Mouse (Mus musculus): ENCODE results near the gene Lrrc27.
A peak's percentile ranks its signal among the peaks of the same experiment; 100 is the strongest.

The Lrrc27 gene

DNA sequence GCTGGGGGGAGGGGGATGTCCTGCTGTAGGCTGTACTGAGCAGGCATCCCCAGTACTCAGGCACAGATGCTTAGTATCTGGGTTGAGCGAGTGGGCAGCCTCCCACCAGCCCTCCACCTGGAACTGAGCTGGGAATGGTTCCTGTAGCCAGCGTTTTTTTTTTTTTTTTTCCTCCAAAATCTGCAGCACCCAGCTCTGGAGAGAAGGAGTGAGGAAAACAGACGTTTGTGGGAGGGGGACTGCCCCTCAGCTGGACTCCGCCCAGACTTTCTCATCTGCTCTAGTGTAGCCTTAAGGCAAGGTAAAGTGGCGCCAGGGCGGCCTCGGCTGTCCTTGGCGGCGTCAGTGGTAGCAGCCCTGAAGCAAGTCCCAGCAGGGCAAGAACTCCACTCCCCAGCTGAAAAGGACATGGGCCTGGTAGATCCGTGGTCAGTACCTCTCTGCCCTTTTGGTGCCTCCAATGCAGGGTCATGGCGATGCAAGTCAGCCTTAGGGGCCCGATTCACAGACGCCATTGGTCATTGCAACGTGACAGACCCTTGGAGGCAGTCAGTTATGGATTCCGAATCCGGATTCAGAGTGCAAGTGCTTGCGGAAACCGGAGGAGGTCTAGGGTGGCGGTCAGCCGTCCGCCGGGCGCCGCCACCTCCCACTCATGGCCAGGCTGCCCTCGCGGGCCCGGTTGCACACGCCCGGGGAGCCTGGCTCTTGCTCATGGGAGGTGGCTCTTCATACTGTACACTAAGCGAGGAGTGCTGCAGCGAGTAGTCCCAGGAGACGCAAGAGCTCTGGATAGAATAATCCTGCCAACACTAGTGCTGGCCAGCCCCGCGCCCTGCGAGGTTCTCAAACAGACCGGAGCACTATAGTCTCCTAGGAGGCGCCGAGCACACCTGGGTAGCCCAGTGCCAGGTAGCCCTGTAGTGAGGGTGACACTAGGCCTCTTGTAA, 34.4 kb downstream of the Lrrc27 start:
- peak; percentile 41 to 52 for DNase-seq

DNA sequence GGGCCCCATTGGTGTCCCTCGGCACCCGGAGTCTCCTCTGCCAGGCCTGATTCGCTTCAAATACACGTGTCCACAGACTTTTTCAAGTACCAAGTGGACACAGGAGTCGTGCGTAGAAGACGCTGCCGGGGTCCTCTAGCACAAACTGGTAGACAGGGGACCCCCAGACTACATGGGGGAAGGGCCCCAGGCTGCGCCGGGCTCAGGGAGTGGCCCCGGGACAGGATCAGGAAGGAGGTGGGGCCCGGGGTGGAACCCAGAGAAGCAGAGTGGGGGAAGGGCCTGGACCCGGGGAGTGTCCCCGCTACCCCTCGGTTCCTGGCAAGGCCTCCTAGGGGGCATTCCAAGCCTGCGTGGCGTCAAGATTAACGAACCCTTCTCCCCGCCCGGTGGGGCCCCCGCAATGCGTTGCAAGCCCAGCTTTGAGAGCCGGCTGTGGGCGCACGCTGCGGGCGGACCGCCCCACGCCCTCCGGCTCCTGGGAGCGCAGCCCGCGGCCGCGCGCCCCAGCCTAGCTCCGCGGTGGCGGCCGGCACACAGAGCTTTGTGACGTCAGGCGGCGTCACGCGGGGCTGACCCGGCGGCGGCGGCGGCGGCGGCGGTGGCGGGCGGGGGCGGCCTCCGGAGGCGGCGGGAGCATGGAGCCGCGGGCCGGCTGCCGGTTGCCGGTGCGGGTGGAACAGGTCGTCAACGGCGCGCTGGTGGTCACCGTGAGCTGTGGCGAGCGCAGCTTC, 35.3 kb downstream of the Lrrc27 start, which contains the start of gene Pwwp2b:
Gene Pwwp2b (plus strand): TSS at position 602 of the 734 bp plus-strand sequence.
- peak; percentile 64 to 72 for DNase-seq

DNA sequence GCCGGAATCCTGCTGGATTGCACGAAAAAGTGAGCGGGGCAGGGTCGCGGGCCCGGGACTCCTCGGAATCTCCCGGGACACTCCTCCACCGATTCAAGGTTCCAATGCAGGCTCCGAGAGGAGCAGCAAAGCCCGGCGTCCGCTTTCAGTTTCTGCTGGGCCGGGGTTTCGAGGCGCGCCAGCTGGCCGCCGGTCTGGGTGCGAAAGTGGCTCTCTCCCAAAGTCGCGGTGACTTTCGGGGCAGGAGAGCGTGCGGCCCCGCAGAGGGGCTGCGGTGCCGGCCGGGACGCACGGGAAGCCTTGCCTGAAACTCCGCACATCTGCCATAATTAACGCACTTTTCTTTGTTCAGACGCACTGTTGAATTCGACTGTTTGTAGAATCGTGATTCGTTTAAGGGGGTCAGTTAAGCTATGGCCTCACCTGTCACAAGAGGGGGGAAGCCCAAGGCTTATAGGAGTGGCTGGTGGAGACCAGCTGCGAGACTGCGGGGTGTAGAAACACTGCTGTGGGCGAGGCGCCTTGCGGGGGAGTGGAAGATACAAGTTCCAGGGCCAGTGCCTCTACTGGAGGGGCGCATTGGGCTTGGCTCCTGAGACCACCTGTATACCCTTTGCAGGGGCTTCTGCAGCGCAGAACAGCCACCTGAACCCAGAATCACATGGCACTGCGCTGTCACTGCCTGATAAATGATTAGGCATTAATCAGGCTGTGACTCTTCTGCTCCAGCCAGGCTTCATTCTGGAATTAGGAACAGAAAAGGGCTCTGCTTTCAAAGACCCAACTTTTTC, 36.0 kb downstream of the Lrrc27 start:
- DNase-seq, result no peak

DNA sequence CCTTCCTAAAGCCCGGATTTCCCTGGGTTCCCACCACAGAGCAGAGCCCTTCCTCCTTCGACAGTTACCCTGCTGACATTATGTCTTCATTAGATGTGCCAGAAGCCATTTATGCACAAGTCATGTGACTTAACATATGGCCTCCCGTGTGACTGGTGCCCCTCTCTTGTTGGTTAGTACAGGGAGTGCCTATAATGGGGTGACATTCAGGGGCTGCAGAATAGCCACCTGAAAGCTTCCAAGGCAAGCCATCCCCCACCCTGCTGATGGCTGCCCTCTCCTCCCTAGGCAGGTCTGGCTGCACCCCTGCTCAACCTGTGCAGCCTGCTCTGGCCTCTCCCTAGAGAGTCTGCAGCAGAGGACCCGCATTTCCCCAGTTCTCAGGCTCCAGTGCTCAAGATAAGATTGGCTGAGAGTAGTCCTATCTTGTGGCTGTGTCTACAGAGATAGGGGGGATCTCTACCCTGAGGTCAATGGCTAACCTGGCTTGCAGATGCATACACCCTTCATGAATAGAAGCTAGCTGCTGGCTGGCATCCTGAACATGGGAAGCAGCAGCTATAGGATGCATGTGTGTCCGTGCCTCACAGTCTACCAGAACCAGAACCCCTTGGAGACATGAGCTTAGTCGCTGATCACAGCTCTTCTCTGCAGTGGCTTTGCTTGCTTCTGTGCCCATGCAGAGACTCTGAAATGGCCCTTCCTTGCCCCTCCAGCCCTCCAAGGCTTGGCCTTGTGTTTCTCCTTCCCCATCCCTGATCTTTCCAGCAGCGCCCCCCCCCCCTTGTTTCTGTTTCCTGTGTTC, 36.8 kb downstream of the Lrrc27 start:
- DNase-seq, result no peak

DNA sequence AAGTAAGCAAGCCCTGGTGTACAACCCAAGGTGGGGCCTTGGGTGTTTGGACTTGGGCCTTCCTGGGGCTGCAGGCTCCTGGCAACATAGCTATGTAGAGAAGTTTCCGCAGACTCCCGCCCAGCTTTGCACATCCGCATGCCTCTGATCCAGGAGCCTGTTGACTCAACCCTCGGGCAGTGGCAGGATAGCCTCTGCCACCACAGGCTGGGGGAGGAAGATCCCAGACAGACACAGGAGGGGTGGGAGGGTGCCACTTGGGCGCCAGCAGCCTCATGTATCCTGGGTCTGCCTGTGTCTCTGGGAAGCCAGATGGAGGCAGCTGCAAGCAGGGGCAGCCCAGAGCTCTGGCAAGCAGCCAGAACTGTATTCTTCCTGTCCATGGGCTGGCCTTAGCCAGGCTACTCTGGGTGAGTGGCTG, 39.1 kb downstream of the Lrrc27 start:
- DNase-seq, result peak; percentile 50 to 55

DNA sequence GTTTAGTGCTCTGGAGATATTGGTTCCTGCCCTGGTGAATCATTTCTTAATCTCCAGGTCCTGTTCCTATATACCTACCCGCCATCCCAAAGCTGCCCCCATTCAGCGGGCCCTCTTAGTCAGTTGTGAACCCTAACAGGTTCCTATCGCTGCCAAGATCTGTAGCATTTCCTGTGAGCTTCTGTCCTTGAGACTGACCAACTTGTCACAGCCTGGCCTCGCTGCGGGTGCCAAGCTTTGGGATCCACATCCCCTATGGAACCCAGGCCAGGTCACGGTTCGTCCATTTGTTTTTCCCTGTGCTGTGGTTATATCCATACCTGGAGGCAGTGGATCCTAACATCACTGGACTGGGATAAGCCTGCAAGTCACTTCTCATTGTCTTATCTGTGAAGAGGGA, 39.8 kb downstream of the Lrrc27 start:
- DNase-seq, result no peak

DNA sequence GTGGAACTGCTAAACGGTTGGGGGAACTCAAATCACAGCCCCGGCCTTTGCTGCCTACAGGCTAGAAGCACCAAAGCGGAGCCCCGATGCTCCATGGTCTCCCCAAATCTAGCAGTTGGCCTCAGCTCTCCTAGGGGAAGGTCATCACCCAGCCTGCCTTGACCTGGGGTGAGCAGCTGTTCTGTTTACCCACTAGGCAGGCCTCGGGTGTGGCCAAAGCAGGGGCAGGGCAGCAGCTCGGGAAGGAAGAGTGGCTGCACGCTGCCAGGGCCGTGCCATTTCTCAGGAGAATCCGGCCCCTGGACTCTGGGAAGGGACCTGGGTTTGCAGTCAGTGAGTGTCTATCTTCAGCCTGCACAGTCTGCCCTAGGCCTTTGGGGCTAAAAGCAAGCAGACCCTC, 40.2 kb downstream of the Lrrc27 start:
- DNase-seq, result no peak

DNA sequence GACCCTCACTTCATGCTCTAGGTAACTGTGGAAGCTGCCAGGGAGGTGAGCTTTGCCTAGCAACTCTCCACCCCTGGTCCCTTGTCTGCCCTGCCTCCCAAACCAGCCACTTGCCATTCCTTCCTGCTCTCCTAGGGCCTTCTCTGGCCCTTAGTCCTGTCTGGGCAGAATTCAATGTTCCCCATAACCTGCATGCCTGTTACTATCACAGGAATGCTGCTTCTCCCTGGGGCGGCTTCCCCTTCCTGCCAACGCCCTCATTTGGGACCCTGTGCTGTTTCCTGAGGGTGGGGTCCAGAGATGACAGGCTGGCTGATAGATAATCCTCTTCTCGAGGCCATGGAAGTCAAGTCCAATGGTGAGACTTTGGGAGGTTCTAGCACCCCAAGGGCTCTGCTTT, 40.7 kb downstream of the Lrrc27 start:
- no peak for DNase-seq

DNA sequence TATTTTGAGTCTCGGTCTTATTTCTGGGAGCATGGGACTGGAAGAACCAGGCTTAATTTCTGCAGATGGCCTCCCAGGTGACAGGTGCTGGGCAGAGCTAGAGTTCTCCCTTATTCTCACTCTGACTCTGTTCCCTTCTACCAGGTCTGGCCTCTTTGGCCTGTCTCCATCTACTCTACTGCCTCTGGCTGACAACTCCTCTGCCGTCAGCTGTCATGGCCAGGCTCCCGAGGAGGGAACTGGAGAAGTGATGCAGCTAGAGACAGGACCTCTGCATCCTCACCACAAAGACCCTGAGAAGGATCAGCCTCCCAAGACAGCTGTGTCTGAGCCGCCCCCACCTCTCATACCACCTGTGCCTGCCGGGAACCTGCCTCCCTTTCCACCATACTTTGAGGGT, 41.8 kb downstream of the Lrrc27 start:
- DNase-seq, result no peak

DNA sequence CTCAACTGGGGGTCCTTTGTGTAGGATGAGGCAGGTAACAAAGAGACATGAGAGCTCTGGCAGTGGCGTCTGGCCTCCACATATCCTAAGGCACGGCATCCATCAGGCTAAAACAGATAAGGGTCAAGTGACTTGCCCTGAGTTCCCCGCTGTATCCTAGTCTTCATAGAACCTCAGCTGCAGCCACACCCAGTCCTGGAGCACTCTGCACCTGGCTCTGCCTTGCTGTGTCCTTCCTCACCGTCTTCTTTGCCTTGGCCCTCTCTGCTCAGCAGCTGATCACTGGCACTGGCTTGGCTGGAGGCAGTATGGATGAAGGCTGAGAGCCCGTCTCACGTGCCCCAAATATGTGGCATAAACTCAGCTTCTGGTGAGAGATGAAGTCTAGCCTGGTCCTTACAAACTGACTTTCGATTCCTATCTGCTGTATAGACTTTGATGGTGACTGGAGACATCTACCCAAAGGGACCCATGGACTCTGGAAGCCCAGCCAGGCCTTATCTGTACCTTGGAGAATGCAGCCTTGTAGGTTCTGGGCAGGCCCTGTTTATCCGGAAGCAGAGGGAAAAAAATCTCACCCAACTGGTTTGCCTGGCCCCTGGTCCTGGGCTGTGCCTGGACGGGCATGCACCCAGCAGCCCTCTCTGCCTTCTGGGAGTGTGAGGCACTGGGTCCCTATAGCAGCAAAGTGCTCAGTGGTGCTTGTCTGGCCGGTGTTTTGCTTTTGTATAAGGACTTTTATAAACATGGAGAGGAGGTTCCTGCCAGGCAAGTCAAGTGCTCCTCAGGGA, 45.2 kb downstream of the Lrrc27 start:
- peak; percentile 71 to 81 for DNase-seq

DNA sequence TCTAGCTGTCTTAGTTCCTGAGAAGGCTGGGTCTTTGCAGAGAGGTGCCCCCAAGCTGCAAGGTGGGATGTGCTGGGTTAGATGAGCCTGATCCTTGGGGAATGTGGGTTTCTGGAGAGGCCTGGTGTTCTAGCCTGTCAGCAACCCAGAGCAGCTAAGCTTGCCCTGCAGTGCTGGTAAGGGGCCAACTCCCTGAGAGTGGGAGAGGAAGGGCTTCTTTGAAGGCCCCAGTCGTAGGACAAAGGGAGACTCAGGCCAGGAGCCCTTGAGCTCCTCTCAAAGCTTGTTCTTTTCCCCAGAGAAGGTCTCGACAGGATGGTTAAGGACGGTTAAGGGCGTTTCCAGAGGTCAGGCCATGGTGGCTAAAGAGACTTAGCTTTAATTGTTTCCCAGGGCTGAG, 51.5 kb downstream of the Lrrc27 start:
- no peak for DNase-seq

DNA sequence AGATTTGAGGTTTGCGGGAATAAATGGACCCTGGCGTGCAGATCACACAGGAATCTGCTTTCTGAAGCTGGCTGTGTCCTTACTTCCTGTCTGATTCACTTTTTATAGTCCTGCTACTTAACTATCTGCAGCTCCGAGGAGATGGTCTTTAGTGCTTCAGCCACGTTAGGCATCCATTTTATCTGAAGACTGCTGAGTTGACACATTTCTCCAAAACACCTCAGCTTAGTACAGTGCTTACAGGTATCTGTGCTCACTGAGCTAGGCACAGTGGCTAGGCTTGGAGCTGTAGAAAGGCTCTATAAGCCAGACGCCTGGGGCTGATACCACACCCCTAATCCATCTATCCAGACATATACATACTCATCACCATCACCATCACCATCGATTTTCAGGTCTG, 52.8 kb downstream of the Lrrc27 start:
- DNase-seq, result no peak

DNA sequence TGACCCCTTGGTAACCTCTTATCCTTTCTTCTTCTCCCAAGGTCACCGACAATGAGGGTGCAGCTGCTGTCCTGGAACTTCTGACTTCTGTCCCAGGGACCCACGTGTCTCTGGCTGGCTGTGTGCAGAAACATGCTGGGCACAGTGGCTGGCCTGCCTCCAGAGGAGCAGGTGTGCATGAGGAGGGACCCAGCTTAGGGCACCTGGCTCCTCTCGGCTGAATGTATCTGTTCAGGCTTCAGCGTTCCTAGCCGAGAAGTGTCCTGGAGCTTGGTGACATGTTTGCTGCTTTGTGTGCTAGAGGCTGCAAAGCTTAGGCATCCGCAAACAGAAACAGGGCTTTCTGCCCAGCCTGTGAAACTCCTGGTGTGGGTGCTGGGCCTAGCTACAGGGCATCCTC, 53.6 kb downstream of the Lrrc27 start:
- DNase-seq, result no peak

DNA sequence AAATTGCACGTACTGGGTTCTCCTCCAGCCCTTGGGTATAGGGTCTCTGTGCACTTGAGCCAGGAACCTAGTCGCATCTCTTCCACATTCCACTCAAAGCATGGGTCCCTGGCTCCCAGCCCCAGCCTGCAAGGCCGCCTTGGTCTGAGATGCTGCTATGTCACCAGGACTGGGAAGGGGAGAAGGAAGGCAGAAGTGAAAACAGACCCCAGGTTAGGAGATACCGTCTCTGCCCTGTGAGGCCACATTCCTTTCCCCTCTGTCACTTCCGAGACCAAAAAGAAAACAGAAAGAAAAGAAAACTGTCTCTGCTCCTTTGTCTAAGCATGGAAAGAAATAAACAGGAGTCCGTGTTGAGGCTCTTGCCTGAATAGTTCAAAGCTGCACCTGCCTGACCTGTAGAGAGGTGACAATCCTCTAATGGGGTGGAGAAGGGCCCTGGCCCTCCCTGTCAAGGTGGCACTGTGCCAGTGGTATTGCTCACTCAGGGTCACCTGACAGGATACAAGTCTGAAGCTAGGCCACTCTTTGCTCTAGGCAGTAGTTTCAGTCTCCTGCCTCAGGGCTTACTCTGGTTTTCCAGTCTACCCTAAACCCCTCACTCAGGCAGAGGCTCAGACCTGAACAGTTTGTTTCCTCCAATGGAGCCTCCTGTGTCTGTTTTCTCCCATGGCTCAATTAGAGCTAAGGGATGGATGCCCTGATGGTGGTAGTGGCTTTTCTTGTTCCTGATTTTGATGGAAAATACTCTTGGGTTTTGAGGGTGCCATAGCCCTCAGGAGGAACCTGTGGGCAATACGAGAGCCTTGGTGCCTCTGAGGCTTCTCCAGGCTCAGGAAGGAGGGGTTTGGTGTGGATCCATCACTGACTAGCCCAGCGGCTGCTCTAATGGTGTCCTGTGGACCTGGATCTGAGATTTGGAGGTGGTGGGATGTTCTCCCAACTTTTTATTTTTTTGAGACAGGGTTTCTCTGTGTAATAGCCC, 54.4 kb downstream of the Lrrc27 start:
- no peak for DNase-seq

DNA sequence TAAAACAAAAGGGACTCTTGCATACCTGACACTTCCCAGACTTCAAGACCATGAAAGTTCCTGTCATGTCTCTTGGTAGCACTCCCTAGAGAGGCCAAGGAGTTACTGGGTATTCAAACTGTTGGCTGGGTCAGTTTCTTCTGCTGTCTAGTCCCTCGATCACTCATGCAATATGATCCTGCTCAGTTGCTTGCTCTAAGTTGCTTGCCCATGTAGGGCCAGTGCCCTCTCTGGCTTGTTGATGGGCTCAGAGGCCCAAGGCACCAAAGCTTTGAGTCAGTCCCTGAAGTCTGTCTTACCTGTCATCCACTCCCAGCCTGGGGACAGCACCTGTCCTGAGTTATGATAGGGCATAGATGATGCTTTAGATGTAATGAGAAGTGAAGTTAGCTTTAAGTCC, 58.0 kb downstream of the Lrrc27 start:
- no peak for DNase-seq

DNA sequence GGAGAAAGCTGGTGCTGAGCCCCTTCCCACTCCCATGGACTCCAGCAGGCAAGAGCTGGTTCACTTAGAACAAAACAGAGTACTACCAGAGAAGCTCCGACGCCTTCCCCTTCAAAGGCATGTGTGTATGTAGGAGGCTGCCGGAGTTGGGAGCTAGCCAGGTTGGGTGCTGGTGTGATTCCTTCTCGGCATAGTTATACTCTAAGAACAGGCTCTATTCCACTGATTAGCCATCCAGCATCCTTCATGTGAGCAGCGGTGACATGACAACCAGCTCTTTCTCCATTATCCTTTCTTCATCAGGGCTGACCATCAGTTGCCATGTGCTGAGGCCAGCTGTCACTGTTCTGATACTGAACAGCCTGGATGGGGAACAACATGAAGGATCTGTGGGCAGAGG, 59.1 kb downstream of the Lrrc27 start:
- no peak for DNase-seq

DNA sequence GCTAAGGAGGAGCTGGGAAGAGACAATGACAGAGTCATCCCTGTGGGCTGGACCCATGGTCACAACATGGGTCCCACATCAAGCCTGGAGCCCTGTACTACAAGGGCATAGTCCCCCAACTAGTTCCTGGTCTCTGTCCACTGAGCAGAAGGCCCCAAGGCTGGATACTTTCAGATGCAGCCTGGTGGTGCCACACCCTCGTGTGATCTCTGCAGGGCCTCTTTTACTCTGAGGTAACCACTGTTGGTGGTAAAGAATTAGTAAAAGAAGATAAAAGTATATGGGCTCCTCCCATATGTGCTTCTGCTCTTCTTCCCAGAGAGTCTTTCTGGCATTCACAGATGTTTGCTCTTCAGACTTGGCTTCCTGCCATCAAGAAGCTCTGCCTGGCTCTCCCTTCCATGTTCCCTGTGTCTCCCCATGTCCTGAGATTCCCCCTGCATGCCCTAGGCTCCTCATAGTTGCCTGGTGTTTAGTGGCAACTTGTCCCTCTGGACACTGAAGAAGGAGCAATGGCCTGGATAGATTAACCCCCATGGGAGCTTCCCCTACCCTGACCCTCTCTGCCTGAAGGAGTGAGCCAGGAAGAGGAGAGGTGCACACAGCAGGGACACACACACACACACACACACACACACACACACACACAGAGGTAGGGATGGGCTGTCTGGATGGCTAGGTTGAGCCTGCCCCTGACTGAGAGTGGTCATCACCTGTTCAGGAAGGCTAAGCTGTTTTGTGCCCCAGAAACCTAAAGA, 60.0 kb downstream of the Lrrc27 start:
- no peak for DNase-seq

DNA sequence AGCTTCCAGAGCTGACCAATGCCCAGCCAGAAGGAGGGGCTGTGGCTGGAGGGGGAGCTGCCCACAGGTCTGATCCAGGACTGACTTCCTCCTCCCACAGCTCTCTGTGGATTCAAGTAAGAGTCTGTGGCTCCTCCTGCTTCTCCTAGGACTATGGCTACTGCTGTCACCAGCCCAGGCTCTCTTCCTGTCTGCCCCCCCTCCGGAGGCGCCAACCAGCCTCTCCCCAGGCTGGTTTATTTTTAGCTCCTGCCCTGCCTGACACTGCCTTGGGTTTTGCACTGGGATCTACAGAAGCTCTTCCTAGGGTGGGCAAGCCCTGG, 60.6 kb downstream of the Lrrc27 start:
- peak; percentile 46 to 59 for DNase-seq

DNA sequence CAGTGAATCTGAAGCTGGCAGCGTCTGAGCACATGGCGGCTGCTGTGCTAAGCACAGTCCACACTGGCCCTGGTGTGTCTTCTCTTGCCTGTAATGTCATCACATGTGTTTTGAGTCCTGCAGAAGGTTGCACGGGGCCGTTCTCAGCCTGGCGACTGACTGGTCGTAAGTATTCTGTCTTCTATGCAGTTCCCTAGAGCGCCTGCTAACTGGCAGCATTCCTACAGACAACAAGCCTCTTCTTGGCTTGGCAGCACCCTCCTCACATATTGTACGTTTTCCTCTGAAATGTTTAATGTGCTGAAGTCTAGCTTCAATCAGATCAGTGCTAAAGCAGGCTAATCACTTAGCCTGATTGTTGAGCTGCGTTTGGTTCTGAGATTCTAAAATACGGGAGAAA, 62.8 kb downstream of the Lrrc27 start:
- DNase-seq, result no peak

DNA sequence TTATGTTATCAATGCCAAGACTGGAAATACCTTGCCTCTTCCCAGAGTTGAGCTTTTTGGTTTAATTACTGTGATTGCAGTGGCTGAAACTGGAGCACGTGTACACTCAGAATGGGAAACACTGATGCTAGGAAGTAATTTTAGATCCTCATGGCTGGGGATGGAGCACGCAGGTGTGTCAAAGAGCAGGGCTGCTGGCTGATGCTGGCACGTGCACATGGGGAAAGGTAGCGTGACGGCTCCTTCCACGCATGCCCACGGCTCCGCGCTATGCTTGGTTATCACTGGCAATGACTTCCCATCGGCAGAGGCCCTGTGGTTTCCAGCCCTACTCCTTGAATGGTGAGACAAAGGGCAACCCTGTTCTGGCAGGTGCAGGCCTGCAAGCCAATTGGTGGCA, 63.4 kb downstream of the Lrrc27 start:
- DNase-seq, result no peak

Data from kidney, adult 8-10 months (tissue).